Mouse (Mus musculus) colon, adult 2 months (tissue): Measurements from ENCODE around the gene Hook1. TPM values are rescaled to one million over a fixed set of nuclear protein-coding genes. Genes with fewer than 3 reads are reported as not detected.

Experiments
- polyA plus RNA-seq: library from polyadenylated mRNA; depleted of rRNA; stranded (reverse); fragments of >200 nt; gene quantifications from 2 replicates; pipeline ENCODE4 v1.2.3, GENCODE M21; 2012; rRNA removed

The Hook1 gene
- polyA plus RNA-seq, result 17.4 and 19.1 TPM in 2 replicates

DNA sequence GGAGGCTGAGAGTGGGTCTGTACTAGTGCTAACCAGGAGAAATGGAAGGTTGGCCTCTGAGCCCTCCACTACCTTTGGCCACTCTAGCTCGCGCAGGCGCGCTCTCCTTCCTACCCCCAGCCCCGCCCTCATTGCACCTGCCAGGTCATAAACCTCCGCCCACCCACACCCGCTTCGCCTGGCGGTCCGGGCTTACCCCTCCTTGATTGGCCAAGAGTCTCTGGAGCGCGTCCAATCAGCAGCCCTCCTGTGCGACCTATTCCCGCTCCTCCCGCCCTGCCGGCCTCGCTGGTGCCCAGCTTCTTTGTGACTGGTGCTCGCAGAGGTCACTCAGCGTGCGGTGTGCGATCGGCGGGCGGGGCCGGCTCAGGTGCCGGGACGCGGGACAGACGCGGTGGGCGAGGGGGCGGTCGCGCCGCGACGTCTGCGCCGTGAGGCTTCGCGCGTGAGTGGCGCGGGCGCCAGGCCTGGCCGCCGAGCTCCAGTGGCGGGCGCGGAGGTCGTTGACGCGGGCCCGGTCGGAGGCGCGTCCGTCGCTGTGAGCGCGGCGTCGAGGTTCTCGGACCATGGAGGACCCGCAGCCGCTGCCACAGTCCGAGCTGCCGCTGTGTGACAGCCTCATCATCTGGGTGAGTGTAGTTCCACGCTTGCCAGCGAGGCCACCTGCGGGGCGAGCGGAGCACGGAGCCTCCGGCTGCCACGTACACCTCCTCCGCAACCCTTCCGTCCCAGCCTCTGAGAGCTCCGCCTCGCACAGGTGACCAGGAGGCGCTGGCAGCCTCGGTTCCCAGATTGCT lies at the start of gene Hook1:
TSS of gene Hook1 (plus strand) at position 313 of the 797 bp plus-strand sequence.

Other genes with a start within 250 kb of the Hook1 start
- 0.13 TPM in 1 of 2 replicates, not detected in the other for gene Cyp2j13, start 110.3 kb downstream of the Hook1 start, polyA plus RNA-seq
- not detected in 2 replicates for gene Cyp2j12, start 173.9 kb downstream of the Hook1 start, polyA plus RNA-seq